Mouse (Mus musculus): ENCODE results near the gene Gtf2h5. TPM values are rescaled to one million over a fixed set of nuclear protein-coding genes. Genes with fewer than 3 reads are reported as not detected.

Gene Gtf2h5
- 11.6 TPM for polyA plus RNA-seq (2015; fragmentation: Illumina TruSeq; extraction: RNeasy Lipid Tissue Mini Kit (QIAGEN cat#74804); ENCODE audit: insufficient read depth, low read depth, low replicate concordance)

GRCm38 (mm10) chr17:6079287-6080122, at the start of gene Gtf2h5, which contains the start of gene Serac1:
Gtf2h5 (plus strand) TSS chr17:6079786.
Serac1 (minus strand) TSS chr17:6079741.

DNA sequence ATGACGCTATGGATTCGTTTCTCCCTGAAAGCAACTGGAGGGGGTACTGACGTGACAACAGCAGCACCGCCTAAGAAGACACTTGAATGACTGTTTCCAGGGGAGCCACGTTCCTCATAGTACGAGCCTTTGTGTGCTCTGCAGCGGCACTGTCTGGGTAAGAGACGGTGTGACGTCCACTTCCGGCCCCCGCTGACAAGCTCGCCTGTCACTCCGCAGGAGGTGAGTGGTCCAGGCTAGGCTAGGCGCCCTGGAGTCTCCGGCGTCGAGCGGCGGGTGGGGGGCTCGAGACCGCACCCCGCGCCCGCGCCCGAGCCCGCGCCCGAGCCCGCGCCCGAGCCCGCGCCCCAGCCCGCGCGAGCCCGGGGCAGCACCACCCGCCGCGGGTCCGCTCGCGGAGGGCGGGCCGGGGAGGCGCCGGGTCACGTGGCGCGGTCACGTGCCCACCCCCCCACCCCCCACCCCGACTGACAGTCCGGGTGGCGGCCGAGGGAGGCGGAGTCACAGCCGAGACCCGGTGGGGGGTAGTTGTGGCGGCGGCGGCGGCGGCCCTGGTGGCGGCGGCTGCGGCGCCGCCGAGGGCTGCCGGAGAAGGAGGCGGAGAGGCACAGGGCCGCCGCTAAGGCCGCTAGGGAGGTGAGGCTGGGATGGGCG, 26.9 kb downstream of the Gtf2h5 start, which contains the start of gene Tulp4:
TSS of gene Tulp4 (plus strand) at position 77 of the 654 bp plus-strand sequence.

Other genes with a start within 250 kb of the Gtf2h5 start
- 7.8 TPM for gene Snx9, start 238.5 kb upstream of the Gtf2h5 start, polyA plus RNA-seq (2015; fragmentation: Illumina TruSeq; extraction: RNeasy Lipid Tissue Mini Kit (QIAGEN cat#74804); ENCODE audit: insufficient read depth, low read depth, low replicate concordance)
- gene Synj2, start 138.5 kb upstream of the Gtf2h5 start, polyA plus RNA-seq (2015; fragmentation: Illumina TruSeq; extraction: RNeasy Lipid Tissue Mini Kit (QIAGEN cat#74804); ENCODE audit: insufficient read depth, low read depth, low replicate concordance), result 4.3 TPM
- 1.1 TPM for gene Serac1, start within 50 bp of the Gtf2h5 start, polyA plus RNA-seq (2015; fragmentation: Illumina TruSeq; extraction: RNeasy Lipid Tissue Mini Kit (QIAGEN cat#74804); ENCODE audit: insufficient read depth, low read depth, low replicate concordance)
- 12.4 TPM for gene Tulp4, start 26.7 kb downstream of the Gtf2h5 start, polyA plus RNA-seq (2015; fragmentation: Illumina TruSeq; extraction: RNeasy Lipid Tissue Mini Kit (QIAGEN cat#74804); ENCODE audit: insufficient read depth, low read depth, low replicate concordance)
- gene Tmem181a, start 177.1 kb downstream of the Gtf2h5 start, polyA plus RNA-seq (2015; fragmentation: Illumina TruSeq; extraction: RNeasy Lipid Tissue Mini Kit (QIAGEN cat#74804); ENCODE audit: insufficient read depth, low read depth, low replicate concordance), result 5.2 TPM
- 0.66 TPM for gene Dynlt1a, start 237.7 kb downstream of the Gtf2h5 start, polyA plus RNA-seq (2015; fragmentation: Illumina TruSeq; extraction: RNeasy Lipid Tissue Mini Kit (QIAGEN cat#74804); ENCODE audit: insufficient read depth, low read depth, low replicate concordance)